ENCODE assay signal across 18 mouse cellular contexts in genomic region chr10:21478004-21478403, GRCm38 (mm10).
"Had no signal": no experiment of that assay in that cellular context is flagged by ENCODE, and none has a peak within 500 bp of the region (broad histone marks: within the 10 kb centered on the region; RNA-seq: fewer than 3 reads in every experiment).

No protein-coding gene starts in this region.

- H3K27me3 ChIP-seq: liver, embryonic 15.5 days; midbrain, embryonic 12.5 days; neural tube, embryonic 13.5 days; neural tube, embryonic 15.5 days had no signal

- H3K27ac ChIP-seq: liver, embryonic 15.5 days; midbrain, embryonic 10.5 days; midbrain, embryonic 12.5 days; neural tube, embryonic 13.5 days; neural tube, embryonic 15.5 days had no signal

- DNase-seq: liver, postnatal 0 days; lung, embryonic 14.5 days; lung, postnatal 10 days; lung, postnatal 4 days; midbrain, embryonic 14.5 days; retina, postnatal 1 day; right cerebral cortex, adult 18-20 months; right cerebral cortex, postnatal 25 days; right cerebral cortex, postnatal 4 days; spleen, adult 18-20 months; thymus, adult 18-20 months; thymus, postnatal 14 days; thymus, postnatal 36 days had no signal

- H3K9ac ChIP-seq: liver, embryonic 15.5 days; liver, postnatal 0 days; lung, embryonic 14.5 days; midbrain, embryonic 12.5 days; neural tube, embryonic 13.5 days; neural tube, embryonic 15.5 days had no signal

- H3K9me3 ChIP-seq: liver, embryonic 15.5 days; midbrain, embryonic 10.5 days; neural tube, embryonic 15.5 days had no signal

- H3K4me2 ChIP-seq: liver, embryonic 15.5 days; lung, embryonic 14.5 days; midbrain, embryonic 12.5 days; neural tube, embryonic 13.5 days; neural tube, embryonic 15.5 days had no signal

- H3K4me3 ChIP-seq: liver, embryonic 15.5 days; midbrain, embryonic 10.5 days; midbrain, embryonic 12.5 days; neural tube, embryonic 13.5 days; neural tube, embryonic 15.5 days had no signal

- H3K36me3 ChIP-seq: liver, embryonic 15.5 days; midbrain, embryonic 10.5 days; midbrain, embryonic 12.5 days; neural tube, embryonic 13.5 days; neural tube, embryonic 15.5 days had no signal

- H3K4me1 ChIP-seq: liver, embryonic 15.5 days; neural tube, embryonic 13.5 days; neural tube, embryonic 15.5 days had no signal
